Mouse (Mus musculus): ENCODE measurements around the gene Zxdc.

- TF ChIP-seq POLR2A (IDR thresholded peaks at IDR 0.05; ENCODE audit: extremely low read depth, insufficient read depth, low read length) = no peak
- TF ChIP-seq CTCF (IDR thresholded peaks at IDR 0.05; ENCODE audit: extremely low read depth, insufficient read depth, low read length) = no peak
Observed at GRCm38 (mm10) chr6:90334244-90334643, 35.0 kb upstream of the Zxdc start.

All from cortical plate, adult 2 months (tissue).